Mouse (Mus musculus) ES-E14 (cell line): ENCODE measurements around the gene Lilrb4a. TPM values are rescaled to one million over a fixed set of nuclear protein-coding genes. Genes with fewer than 3 reads are reported as not detected.
"Not testable (repeated sequence)": the region's sequence is repeated elsewhere in the genome, so short reads cannot be mapped to it uniquely, and the experiment has no call there.

Experiments used
- DNase-seq: peaks from one replicate; pipeline ENCODE4 v3.0.0-alpha.2; 2013; ENCODE audit warnings: low read depth, low spot score
- H3K27ac ChIP-seq: 2 replicates; pipeline ENCODE4 v1.5.1; 2012; ENCODE audit warnings: low read depth, mild to moderate bottlenecking, low read length, moderate library complexity, mixed read lengths; ENCODE audit not compliant: poor library complexity, insufficient read depth, severe bottlenecking
- H3K36me3 ChIP-seq: 2 replicates; pipeline ENCODE4 v1.6.1; 2012; ENCODE audit warnings: mild to moderate bottlenecking, low read length, moderate library complexity, mixed read lengths; ENCODE audit not compliant: control insufficient read depth, poor library complexity, insufficient read depth, severe bottlenecking
- H3K4me1 ChIP-seq, 2 experiments: fragments of 150-350 bp in 1 of 2; sonication (generic) in 1 of 2; 2 replicates each; pipeline ENCODE4 v1.6.1; 2012; ENCODE audit warnings: low read length in 2 of 2, mild to moderate bottlenecking in 1 of 2, mixed read lengths in 1 of 2; ENCODE audit not compliant: control insufficient read depth in 2 of 2, insufficient read depth in 2 of 2, poor library complexity in 1 of 2
- H3K4me3 ChIP-seq, 2 experiments: fragments of 150-350 bp in 1 of 2; sonication (generic) in 1 of 2; 2 replicates each; pipeline ENCODE4 v1.5.1; 2012; ENCODE audit warnings: low read length in 2 of 2, low read depth in 1 of 2, mild to moderate bottlenecking in 1 of 2, mixed read lengths in 1 of 2; ENCODE audit not compliant: insufficient read depth in 1 of 2, poor library complexity in 1 of 2, severe bottlenecking in 1 of 2
- H3K9ac ChIP-seq: 2 replicates; pipeline ENCODE4 v1.6.1; 2012; ENCODE audit warnings: low read depth, mild to moderate bottlenecking, low read length, mixed read lengths; ENCODE audit not compliant: poor library complexity, insufficient read depth, severe bottlenecking
- H3K9me3 ChIP-seq: fragments of 150-350 bp; sonication (generic); 2 replicates; pipeline ENCODE4 v1.6.1; 2012; ENCODE audit warnings: low read depth, mild to moderate bottlenecking, low read length; ENCODE audit not compliant: control insufficient read depth, insufficient read depth
- CHD2 ChIP-seq: IDR thresholded peaks from 2 replicates; pipeline ENCODE4 v1.6.1; 2014; ENCODE audit warnings: mild to moderate bottlenecking, low read depth, low read length, inconsistent platforms
- HCFC1 ChIP-seq: IDR thresholded peaks from 2 replicates; pipeline ENCODE4 v1.6.1; 2012; ENCODE audit warnings: low read length, inconsistent platforms, borderline replicate concordance; ENCODE audit not compliant: insufficient read depth
- MAFK ChIP-seq: IDR thresholded peaks from 2 replicates; pipeline ENCODE4 v1.6.1; 2014; ENCODE audit warnings: mild to moderate bottlenecking, low read depth, low read length, inconsistent platforms; ENCODE audit not compliant: insufficient read depth
- ZC3H11A ChIP-seq: IDR thresholded peaks from 2 replicates; pipeline ENCODE4 v1.6.1; 2012; ENCODE audit warnings: low read depth, mild to moderate bottlenecking, inconsistent platforms, low read length, borderline replicate concordance
- ZNF384 ChIP-seq: IDR thresholded peaks from 2 replicates; pipeline ENCODE4 v1.6.1; 2012; ENCODE audit warnings: low read depth, low read length, inconsistent platforms
- in situ Hi-C, 2 experiments: fragments of 600-800 bp; cut with MboI; formaldehyde crosslinking; loops; one replicate each; pipeline ENCODE4 v1.15.1; 2025; ENCODE audit warnings: low sequenced_read_pairs in 2 of 2, inconsistent platforms in 1 of 2; ENCODE audit not compliant: unreplicated experiment in 2 of 2
- total RNA-seq: library from RNA; depleted of rRNA; stranded (reverse); fragments of 300-350 nt; gene quantifications from 2 replicates; pipeline ENCODE4 v1.2.3, GENCODE M21; 2012; rRNA removed

Lilrb4a gene
- not detected in 2 replicates for total RNA-seq

GRCm38 (mm10) chr10:51490691-51491090 lies at the start of gene Lilrb4a:
TSS of gene Lilrb4a (plus strand) at chr10:51490956.
- DNase-seq, H3K27ac ChIP-seq, in situ Hi-C loops, H3K4me1 ChIP-seq, H3K9me3 ChIP-seq, H3K4me3 ChIP-seq, H3K36me3 ChIP-seq, H3K9ac ChIP-seq: not testable (repeated sequence)

GRCm38 (mm10) chr10:51451610-51452009 lies 39.1 kb upstream of the Lilrb4a start:
- Histone ChIP-seq H3K4me3 (no peak overlapping the region), H3K36me3 (no peaks in the 10 kb centered on the region), H3K9ac (no peak overlapping the region), H3K9me3 (no peaks in the 10 kb centered on the region), H3K27ac (no peak overlapping the region), H3K4me1 (no peaks in the 10 kb centered on the region)
- no peak for DNase-seq
- in situ Hi-C loops = no loop called here
- TF ChIP-seq ZNF384 = no peak
- TF ChIP-seq CHD2 = no peak
- no peak for TF ChIP-seq ZC3H11A
- no peak for TF ChIP-seq MAFK
- no peak for TF ChIP-seq HCFC1

GRCm38 (mm10) chr10:51453616-51454298 lies 37.0 kb upstream of the Lilrb4a start:
- no peak for DNase-seq
- H3K27ac ChIP-seq = no peak overlapping the region
- no peak overlapping the region for H3K9ac ChIP-seq
- H3K4me1 ChIP-seq = no peaks in the 10 kb centered on the region
- no peaks in the 10 kb centered on the region for H3K9me3 ChIP-seq
- TF ChIP-seq ZNF384 = no peak
- TF ChIP-seq HCFC1 = no peak
- no peak for TF ChIP-seq ZC3H11A
- TF ChIP-seq CHD2 = no peak
- TF ChIP-seq MAFK = no peak
- H3K36me3 ChIP-seq = no peaks in the 10 kb centered on the region
- H3K4me3 ChIP-seq = no peak overlapping the region
- in situ Hi-C loops = no loop called here

GRCm38 (mm10) chr10:51454365-51454764 lies 36.4 kb upstream of the Lilrb4a start:
- H3K4me1 ChIP-seq = no peaks in the 10 kb centered on the region

GRCm38 (mm10) chr10:51455762-51456161 lies 35.0 kb upstream of the Lilrb4a start:
- Histone ChIP-seq H3K9me3 (no peaks in the 10 kb centered on the region), H3K4me3 (no peak overlapping the region), H3K9ac (no peak overlapping the region), H3K4me1 (no peaks in the 10 kb centered on the region), H3K36me3 (no peaks in the 10 kb centered on the region), H3K27ac (no peak overlapping the region)
- TF ChIP-seq ZNF384 (no peak), HCFC1 (no peak), ZC3H11A (no peak), CHD2 (no peak), MAFK (no peak)
- DNase-seq = no peak
- in situ Hi-C loops = no loop called here

More at GRCm38 (mm10) chr10:51454365-51454764, 36.4 kb upstream of the Lilrb4a start:
- Histone ChIP-seq H3K27ac (no peak overlapping the region), H3K9ac (no peak overlapping the region), H3K9me3 (no peaks in the 10 kb centered on the region), H3K36me3 (no peaks in the 10 kb centered on the region), H3K4me3 (no peak overlapping the region)
- in situ Hi-C loops = no loop called here
- DNase-seq = no peak
- TF ChIP-seq MAFK (no peak), CHD2 (no peak), HCFC1 (no peak), ZNF384 (no peak), ZC3H11A (no peak)
